Mouse (Mus musculus): ENCODE measurements at regions not wholly inside any gene's neighbourhood (a gene's known extent, or its start where the extent isn't known, plus 50 kb on each side); places are given as distances from the start of the nearest gene placed in this dataset.

DNA sequence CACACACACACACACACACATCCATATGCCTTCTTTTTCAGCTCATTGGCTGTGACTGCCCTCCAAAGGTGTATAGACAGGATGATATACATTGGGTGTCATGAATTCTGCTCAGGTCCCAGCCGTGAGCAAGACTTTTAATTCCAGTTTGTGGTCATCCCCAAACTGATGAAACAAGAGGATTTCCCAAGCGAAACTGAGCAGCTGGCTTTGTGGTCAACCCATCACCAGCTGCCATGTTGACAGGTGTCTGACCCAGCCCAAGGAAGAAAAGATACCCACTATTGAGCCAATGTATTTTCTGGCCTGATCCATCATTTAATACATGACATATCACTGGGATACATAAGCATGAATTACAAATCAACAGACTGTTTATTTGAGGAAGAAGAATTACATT, 228.8 kb upstream of the Thbs1 start:
- Histone ChIP-seq H3K27ac (replicated peaks; ENCODE audit: insufficient read depth, low read depth, low read length) (no peak overlapping the region), H3K27me3 (ENCODE audit: control insufficient read depth, insufficient read depth, low read length) (no peaks in the 10 kb centered on the region), H3K9ac (ENCODE audit: low read depth, low read length) (no peak overlapping the region), H3K4me3 (ENCODE audit: insufficient read depth, low read depth, low read length) (no peak overlapping the region), H3K4me1 (ENCODE audit: control insufficient read depth, insufficient read depth, low read length) (no peaks in the 10 kb centered on the region), H3K36me3 (ENCODE audit: control insufficient read depth, insufficient read depth, low read length) (no peaks in the 10 kb centered on the region), H3K79me2 (ENCODE audit: control insufficient read depth, insufficient read depth, low read length) (no peaks in the 10 kb centered on the region)
- TF ChIP-seq POLR2A (IDR thresholded peaks at IDR 0.05; ENCODE audit: extremely low read depth, insufficient read depth, low read length) = no peak
- no peak for TF ChIP-seq CTCF (IDR thresholded peaks at IDR 0.05; ENCODE audit: low read depth, low read length)
- DNase-seq (ENCODE audit: extremely low read depth, low read depth, low spot score) = no peak
- 88% methylated on average over 2 of the region's 2 CpGs for WGBS

- TF ChIP-seq POLR2A (IDR thresholded peaks at IDR 0.05; ENCODE audit: extremely low read depth, insufficient read depth, low read length) (no peak), CTCF (IDR thresholded peaks at IDR 0.05; ENCODE audit: low read depth, low read length) (no peak)
- no peak for DNase-seq (ENCODE audit: extremely low read depth, low read depth, low spot score)
- H3K79me2 ChIP-seq (ENCODE audit: control insufficient read depth, insufficient read depth, low read length) = no peaks in the 10 kb centered on the region
- no peak overlapping the region for H3K9ac ChIP-seq (ENCODE audit: low read depth, low read length)
- no peaks in the 10 kb centered on the region for H3K4me1 ChIP-seq (ENCODE audit: control insufficient read depth, insufficient read depth, low read length)
- 92% methylated on average over 3 of the region's 3 CpGs for WGBS
- H3K4me3 ChIP-seq (ENCODE audit: insufficient read depth, low read depth, low read length) = no peak overlapping the region
- H3K27ac ChIP-seq (replicated peaks; ENCODE audit: insufficient read depth, low read depth, low read length) = no peak overlapping the region
- no peaks in the 10 kb centered on the region for H3K36me3 ChIP-seq (ENCODE audit: control insufficient read depth, insufficient read depth, low read length)
- no peaks in the 10 kb centered on the region for H3K27me3 ChIP-seq (ENCODE audit: control insufficient read depth, insufficient read depth, low read length)
These were observed 225.2 kb upstream of the Thbs1 start for GRCm38 (mm10) chr2:117886516-117886915.

GRCm38 (mm10) chr2:117901311-117901710, 210.4 kb upstream of the Thbs1 start:
- no peak overlapping the region for H3K4me3 ChIP-seq (ENCODE audit: insufficient read depth, low read depth, low read length)
- DNase-seq (ENCODE audit: extremely low read depth, low read depth, low spot score) = no peak
- TF ChIP-seq CTCF (IDR thresholded peaks at IDR 0.05; ENCODE audit: low read depth, low read length) = no peak
- no peak for TF ChIP-seq POLR2A (IDR thresholded peaks at IDR 0.05; ENCODE audit: extremely low read depth, insufficient read depth, low read length)
- 90% methylated on average over 2 of the region's 2 CpGs for WGBS
- H3K4me1 ChIP-seq (ENCODE audit: control insufficient read depth, insufficient read depth, low read length) = no peaks in the 10 kb centered on the region
- no peaks in the 10 kb centered on the region; the same call in 1 of the 2 replicates for H3K27me3 ChIP-seq (ENCODE audit: control insufficient read depth, insufficient read depth, low read length)
- H3K9ac ChIP-seq (ENCODE audit: low read depth, low read length) = no peak overlapping the region
- H3K79me2 ChIP-seq (ENCODE audit: control insufficient read depth, insufficient read depth, low read length) = no peaks in the 10 kb centered on the region
- no peak overlapping the region for H3K27ac ChIP-seq (replicated peaks; ENCODE audit: insufficient read depth, low read depth, low read length)
- no peaks in the 10 kb centered on the region for H3K36me3 ChIP-seq (ENCODE audit: control insufficient read depth, insufficient read depth, low read length)

DNA sequence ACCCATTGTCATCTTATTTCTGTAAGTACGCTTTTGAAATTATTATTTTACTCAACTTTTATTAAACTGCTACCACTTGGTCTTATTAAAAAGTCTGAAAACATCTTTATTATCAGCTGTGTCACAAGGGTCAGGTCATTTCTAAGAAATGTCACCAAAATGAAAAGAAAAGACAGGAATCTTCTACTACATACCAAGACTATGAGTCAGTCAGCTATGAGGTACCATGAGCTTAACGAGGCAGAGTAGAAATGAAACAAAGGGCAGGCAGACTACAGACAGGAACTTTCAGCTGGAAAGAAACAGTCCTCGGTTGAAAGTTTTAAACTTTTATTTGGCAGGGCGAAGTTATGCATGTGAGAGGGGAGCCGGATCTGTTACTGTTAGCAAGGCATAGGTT, 208.8 kb upstream of the Thbs1 start:
- H3K9ac ChIP-seq (ENCODE audit: low read depth, low read length) = no peak overlapping the region
- H3K79me2 ChIP-seq (ENCODE audit: control insufficient read depth, insufficient read depth, low read length) = no peaks in the 10 kb centered on the region
- DNase-seq (ENCODE audit: extremely low read depth, low read depth, low spot score) = no peak
- no peaks in the 10 kb centered on the region; the same call in 1 of the 2 replicates for H3K27me3 ChIP-seq (ENCODE audit: control insufficient read depth, insufficient read depth, low read length)
- no peak overlapping the region for H3K27ac ChIP-seq (replicated peaks; ENCODE audit: insufficient read depth, low read depth, low read length)
- whole genome bisulfite sequencing = 84% methylated on average over 5 of the region's 5 CpGs
- H3K36me3 ChIP-seq (ENCODE audit: control insufficient read depth, insufficient read depth, low read length) = no peaks in the 10 kb centered on the region
- no peaks in the 10 kb centered on the region for H3K4me1 ChIP-seq (ENCODE audit: control insufficient read depth, insufficient read depth, low read length)
- no peak overlapping the region for H3K4me3 ChIP-seq (ENCODE audit: insufficient read depth, low read depth, low read length)
- TF ChIP-seq CTCF (IDR thresholded peaks at IDR 0.05; ENCODE audit: low read depth, low read length) (no peak), POLR2A (IDR thresholded peaks at IDR 0.05; ENCODE audit: extremely low read depth, insufficient read depth, low read length) (no peak)

- Histone ChIP-seq H3K4me3 (ENCODE audit: insufficient read depth, low read depth, low read length) (no peak overlapping the region), H3K79me2 (ENCODE audit: control insufficient read depth, insufficient read depth, low read length) (no peaks in the 10 kb centered on the region), H3K27ac (replicated peaks; ENCODE audit: insufficient read depth, low read depth, low read length) (no peak overlapping the region), H3K27me3 (ENCODE audit: control insufficient read depth, insufficient read depth, low read length) (no peaks in the 10 kb centered on the region; the same call in 1 of the 2 replicates), H3K4me1 (ENCODE audit: control insufficient read depth, insufficient read depth, low read length) (no peaks in the 10 kb centered on the region), H3K36me3 (ENCODE audit: control insufficient read depth, insufficient read depth, low read length) (no peaks in the 10 kb centered on the region), H3K9ac (ENCODE audit: low read depth, low read length) (no peak overlapping the region)
- whole genome bisulfite sequencing = 83% methylated on average over 2 of the region's 2 CpGs
- no peak for DNase-seq (ENCODE audit: extremely low read depth, low read depth, low spot score)
- no peak for TF ChIP-seq POLR2A (IDR thresholded peaks at IDR 0.05; ENCODE audit: extremely low read depth, insufficient read depth, low read length)
- no peak for TF ChIP-seq CTCF (IDR thresholded peaks at IDR 0.05; ENCODE audit: low read depth, low read length)
These were observed 208.0 kb upstream of the Thbs1 start for GRCm38 (mm10) chr2:117903705-117904104.

GRCm38 (mm10) chr2:117906509-117906908, 205.2 kb upstream of the Thbs1 start:
- Histone ChIP-seq H3K4me1 (ENCODE audit: control insufficient read depth, insufficient read depth, low read length) (no peaks in the 10 kb centered on the region), H3K36me3 (ENCODE audit: control insufficient read depth, insufficient read depth, low read length) (no peaks in the 10 kb centered on the region), H3K9ac (ENCODE audit: low read depth, low read length) (no peak overlapping the region), H3K4me3 (ENCODE audit: insufficient read depth, low read depth, low read length) (no peak overlapping the region), H3K27ac (replicated peaks; ENCODE audit: insufficient read depth, low read depth, low read length) (no peak overlapping the region), H3K27me3 (ENCODE audit: control insufficient read depth, insufficient read depth, low read length) (no peaks in the 10 kb centered on the region; the same call in 1 of the 2 replicates), H3K79me2 (ENCODE audit: control insufficient read depth, insufficient read depth, low read length) (no peaks in the 10 kb centered on the region)
- no peak for DNase-seq (ENCODE audit: extremely low read depth, low read depth, low spot score)
- TF ChIP-seq POLR2A (IDR thresholded peaks at IDR 0.05; ENCODE audit: extremely low read depth, insufficient read depth, low read length) (no peak), CTCF (IDR thresholded peaks at IDR 0.05; ENCODE audit: low read depth, low read length) (no peak)
- 90% methylated on average over 2 of the region's 2 CpGs for WGBS

Measured in liver, adult 2 months (tissue).